Mouse (Mus musculus) kidney, embryonic 16.5 days (tissue): ENCODE measurements around the gene Plekhg1. TPM values are rescaled to one million over a fixed set of nuclear protein-coding genes. Genes with fewer than 3 reads are reported as not detected.

Source experiments
- ATAC-seq: fragments of 200-750 bp; cut with Nextera tagmentation; 2 replicates; pipeline ENCODE4 v1.8.0; 2017; ENCODE audit warnings: moderate TSS enrichment; ENCODE audit not compliant: low FRiP score, low TSS enrichment
- H3K27ac ChIP-seq: fragments of 300-500 bp; sonication (generic); 2 replicates; pipeline ENCODE4 v1.5.1; 2014; ENCODE audit warnings: low read length
- H3K27me3 ChIP-seq: fragments of 300-500 bp; sonication (generic); 2 replicates; pipeline ENCODE4 v1.6.1; 2014; ENCODE audit warnings: low read length, control low read depth, mixed read lengths; ENCODE audit not compliant: insufficient read depth
- H3K36me3 ChIP-seq: fragments of 300-500 bp; sonication (generic); 2 replicates; pipeline ENCODE4 v1.6.1; 2014; ENCODE audit warnings: low read length, control low read depth, mixed read lengths; ENCODE audit not compliant: insufficient read depth
- H3K4me1 ChIP-seq: fragments of 300-500 bp; sonication (generic); 2 replicates; pipeline ENCODE4 v1.6.1; 2014; ENCODE audit warnings: low read length, control low read depth, mixed read lengths; ENCODE audit not compliant: insufficient read depth
- H3K4me2 ChIP-seq: fragments of 300-500 bp; sonication (generic); replicated peaks from 2 replicates; pipeline ENCODE4 v1.6.1; 2014; ENCODE audit warnings: low read depth, low read length
- H3K4me3 ChIP-seq: fragments of 300-500 bp; sonication (generic); 2 replicates; pipeline ENCODE4 v1.5.1; 2014; ENCODE audit warnings: mild to moderate bottlenecking, low read length
- H3K9ac ChIP-seq: fragments of 300-500 bp; sonication (generic); replicated peaks from 2 replicates; pipeline ENCODE4 v1.6.1; 2014; ENCODE audit warnings: low read length
- H3K9me3 ChIP-seq: fragments of 300-500 bp; sonication (generic); 2 replicates; pipeline ENCODE4 v1.6.1; 2016; ENCODE audit warnings: low read length, control low read depth
- WGBS: fragments of 180-500 bp; shearing (Covaris S2); extraction: QIAGEN DNeasy Blood & Tissue Kit; methylation state at CpG from one replicate; pipeline ENCODE4 v1.1.7; 2014; 5-methylcytosine and 5-hydroxymethylcytosine counted together
- polyA plus RNA-seq: library from polyadenylated mRNA; unstranded; fragments of >200 nt; fragmentation: Nextera tagmentation; extraction: Ambion mirVana; gene quantifications from 2 replicates; pipeline ENCODE4 v1.2.1, GENCODE M21; 2015

Gene Plekhg1
- polyA plus RNA-seq, 1 experiment from 2014 or later, result 14.4 TPM

DNA sequence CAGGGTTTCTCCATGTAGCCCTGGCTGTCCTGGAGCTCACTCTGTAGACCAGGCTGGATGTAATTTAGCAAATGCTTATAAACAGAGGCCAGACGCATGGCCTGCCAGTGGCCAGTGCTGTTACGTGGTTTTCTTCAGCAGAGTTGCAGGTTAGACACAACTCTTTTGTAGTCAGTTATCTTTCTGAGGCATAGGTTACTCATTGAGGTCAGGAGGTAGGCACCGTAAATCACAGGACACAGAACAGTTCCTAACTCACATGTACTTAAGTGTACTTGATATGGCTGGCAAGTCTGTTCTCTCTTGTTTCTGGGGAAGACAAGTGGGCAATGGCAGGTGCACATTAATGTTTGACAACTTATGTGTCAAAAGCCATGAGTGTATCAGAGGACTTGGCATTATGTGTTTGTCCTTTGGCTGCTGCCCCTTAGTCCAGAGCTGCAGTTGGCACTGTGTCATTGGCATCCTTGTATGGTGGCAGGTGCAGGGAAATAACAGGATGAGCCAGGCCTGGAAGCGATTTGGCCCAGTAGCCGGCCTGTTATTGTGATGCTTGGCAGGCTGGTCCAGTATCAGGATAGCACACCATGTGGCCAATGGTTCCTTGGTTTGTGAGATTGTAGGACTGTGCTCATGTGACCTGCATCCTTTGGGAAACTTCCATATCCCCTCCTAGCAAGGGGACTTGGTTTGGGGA is 238.8 kb downstream of the Plekhg1 start:
- Histone ChIP-seq H3K27ac (no peak overlapping the region), H3K4me2 (no peak overlapping the region), H3K4me1 (peaks cover 33% of the 10 kb centered on the region), H3K36me3 (peaks cover 19% of the 10 kb centered on the region), H3K27me3 (no peaks in the 10 kb centered on the region), H3K4me3 (no peak overlapping the region), H3K9me3 (no peaks in the 10 kb centered on the region), H3K9ac (no peak overlapping the region)
- ATAC-seq, result no peak
- 85% methylated on average over 5 of the region's 5 CpGs for WGBS

DNA sequence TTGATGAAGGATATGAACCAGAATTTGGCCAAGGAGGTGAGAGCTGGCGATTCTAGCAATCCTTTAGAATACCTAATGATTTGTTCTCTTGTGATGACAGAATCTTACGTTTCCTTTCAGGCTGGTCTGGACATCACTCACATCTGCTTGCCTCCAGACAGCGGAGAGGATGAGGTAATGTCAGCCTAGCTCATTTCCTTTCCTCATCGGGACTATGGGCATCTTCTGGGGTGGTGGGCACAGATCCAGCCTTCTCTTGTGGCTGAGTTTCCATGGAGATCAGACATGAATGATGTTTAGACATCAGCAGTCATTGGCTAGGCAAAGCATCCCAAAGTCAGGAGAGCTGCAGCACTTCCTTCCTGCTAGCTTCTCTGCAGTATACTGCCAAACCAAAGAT is 240.1 kb downstream of the Plekhg1 start:
- Histone ChIP-seq H3K9me3 (no peaks in the 10 kb centered on the region), H3K27me3 (no peaks in the 10 kb centered on the region), H3K4me2 (no peak overlapping the region), H3K36me3 (peaks cover 19% of the 10 kb centered on the region), H3K9ac (no peak overlapping the region), H3K4me1 (peaks cover 23% of the 10 kb centered on the region), H3K27ac (no peak overlapping the region), H3K4me3 (no peak overlapping the region)
- 89% methylated on average over 4 of the region's 4 CpGs for WGBS
- ATAC-seq, result no peak

- Histone ChIP-seq H3K4me2 (no peak overlapping the region), H3K4me3 (no peak overlapping the region), H3K27ac (no peak overlapping the region), H3K36me3 (peaks cover 23% of the 10 kb centered on the region), H3K4me1 (no peaks in the 10 kb centered on the region), H3K9me3 (no peaks in the 10 kb centered on the region), H3K9ac (no peak overlapping the region), H3K27me3 (no peaks in the 10 kb centered on the region)
- no peak for ATAC-seq
- 92% methylated on average over 6 of the region's 6 CpGs for WGBS
These were observed 250.2 kb downstream of the Plekhg1 start for GRCm38 (mm10) chr10:3990295-3990883.

DNA sequence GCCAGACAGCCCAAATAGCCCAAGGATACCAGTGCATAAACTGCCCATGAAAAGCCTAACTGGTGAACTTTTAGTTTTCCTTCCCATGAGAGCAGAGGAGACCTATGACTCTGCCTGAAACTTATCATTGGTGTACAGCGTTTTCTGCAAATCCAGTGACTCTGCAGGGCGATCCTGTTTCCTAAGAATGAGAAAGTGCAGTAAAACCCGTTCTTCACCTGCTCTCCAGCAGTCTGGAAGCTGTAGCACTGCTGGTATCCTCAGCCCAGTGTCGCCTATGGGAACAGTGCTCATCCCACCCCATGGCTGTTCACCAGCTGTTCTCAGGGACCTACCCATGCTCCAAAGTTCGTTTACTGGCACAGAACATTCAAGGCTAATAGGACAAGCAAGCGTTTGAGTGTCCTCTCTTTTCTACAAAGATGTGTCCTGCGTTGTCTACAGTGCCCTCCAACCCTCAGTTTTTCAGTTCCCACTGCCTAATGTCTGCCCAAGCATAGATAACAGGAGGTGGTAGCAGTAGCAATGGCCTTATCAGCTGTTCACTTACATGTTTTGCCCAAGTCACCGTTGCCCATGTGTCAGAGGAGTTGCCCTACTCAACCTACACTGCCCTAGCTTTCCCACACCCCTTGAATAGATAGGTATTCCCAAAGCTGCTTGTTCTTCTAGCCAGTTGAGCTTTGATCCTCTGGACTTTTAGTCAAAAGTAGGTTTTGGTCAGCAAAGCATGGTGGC is 253.4 kb downstream of the Plekhg1 start:
- Histone ChIP-seq H3K9ac (no peak overlapping the region), H3K4me2 (no peak overlapping the region), H3K36me3 (peaks cover 22% of the 10 kb centered on the region), H3K27ac (no peak overlapping the region), H3K4me3 (no peak overlapping the region), H3K4me1 (0 out of 2 replicates have a peak, but pooled peaks cover 7% of the 10 kb centered on the region), H3K9me3 (no peaks in the 10 kb centered on the region), H3K27me3 (no peaks in the 10 kb centered on the region)
- ATAC-seq, result no peak
- 89% methylated on average over 8 of the region's 8 CpGs for WGBS

DNA sequence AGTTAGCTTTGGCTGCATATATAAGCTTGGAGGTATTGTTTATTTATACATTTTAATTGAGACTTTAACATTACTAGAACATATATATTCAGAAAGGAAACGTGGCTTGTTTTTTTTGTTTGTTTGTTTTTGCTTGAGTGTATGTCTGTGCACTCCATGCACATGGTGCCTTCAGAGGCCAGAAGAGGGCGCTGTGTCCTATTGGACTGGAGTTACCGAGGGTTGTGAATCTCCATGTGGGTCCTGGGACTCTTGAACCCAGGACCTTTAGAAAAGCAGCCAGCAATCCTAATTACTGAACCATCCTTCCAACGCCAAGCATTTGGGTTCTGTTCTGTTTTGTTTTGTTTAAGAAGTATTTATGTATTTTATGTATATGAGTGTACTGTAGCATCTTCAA is 255.1 kb downstream of the Plekhg1 start:
- peaks cover 19% of the 10 kb centered on the region for H3K36me3 ChIP-seq
- H3K27me3 ChIP-seq, result no peaks in the 10 kb centered on the region
- no peak overlapping the region for H3K4me2 ChIP-seq
- H3K9ac ChIP-seq, result no peak overlapping the region
- H3K4me1 ChIP-seq, result 0 out of 2 replicates have a peak, but pooled peaks cover 7% of the 10 kb centered on the region
- ATAC-seq, result no peak
- WGBS, result 86% methylated on average over 4 of the region's 4 CpGs
- no peak overlapping the region for H3K27ac ChIP-seq
- no peaks in the 10 kb centered on the region for H3K9me3 ChIP-seq
- H3K4me3 ChIP-seq, result no peak overlapping the region

DNA sequence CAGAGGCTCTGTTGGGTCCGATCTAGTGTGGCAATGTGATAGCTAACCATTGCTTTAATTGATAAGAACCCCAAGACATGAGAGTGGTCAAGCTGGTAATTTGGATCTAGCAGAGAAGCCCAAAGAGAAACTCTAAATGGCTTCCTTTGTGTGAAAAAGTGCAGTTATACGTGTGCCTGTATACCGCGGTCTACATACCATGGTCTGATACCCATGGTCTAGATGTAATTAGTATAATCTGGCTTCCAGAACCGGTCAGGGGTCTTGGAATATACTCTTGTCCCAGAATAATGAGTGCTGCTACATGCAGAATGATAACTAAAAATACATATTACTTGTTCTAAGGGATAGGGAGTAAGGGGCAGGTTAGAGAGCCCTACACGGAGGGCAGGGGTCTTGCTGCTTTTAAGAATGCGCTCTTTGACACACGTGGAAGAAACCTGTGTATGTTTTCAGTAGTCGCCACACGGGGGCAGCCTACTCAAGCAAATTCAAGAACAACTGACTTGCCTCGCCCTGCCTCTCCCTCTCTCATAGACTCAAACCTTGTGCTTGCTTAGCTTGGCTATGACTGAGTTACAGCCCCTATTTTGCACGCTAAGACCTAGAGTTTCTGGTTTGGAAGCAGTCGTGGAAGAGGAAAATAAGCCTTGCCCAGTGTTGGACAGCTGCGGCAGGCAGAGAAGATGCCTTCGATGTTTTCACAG is 256.2 kb downstream of the Plekhg1 start:
- Histone ChIP-seq H3K27ac (peak overlapping the region; percentile 74), H3K36me3 (peaks cover 16% of the 10 kb centered on the region; the same call in 1 of the 2 replicates), H3K9ac (no peak overlapping the region), H3K4me1 (0 out of 2 replicates have a peak, but pooled peaks cover 7% of the 10 kb centered on the region), H3K4me3 (no peak overlapping the region), H3K27me3 (no peaks in the 10 kb centered on the region), H3K4me2 (peak overlapping the region; percentile 21; the same call in 1 of the 2 replicates), H3K9me3 (no peaks in the 10 kb centered on the region)
- WGBS, result 47% methylated on average over 15 of the region's 15 CpGs
- peak; percentile 76 for ATAC-seq

DNA sequence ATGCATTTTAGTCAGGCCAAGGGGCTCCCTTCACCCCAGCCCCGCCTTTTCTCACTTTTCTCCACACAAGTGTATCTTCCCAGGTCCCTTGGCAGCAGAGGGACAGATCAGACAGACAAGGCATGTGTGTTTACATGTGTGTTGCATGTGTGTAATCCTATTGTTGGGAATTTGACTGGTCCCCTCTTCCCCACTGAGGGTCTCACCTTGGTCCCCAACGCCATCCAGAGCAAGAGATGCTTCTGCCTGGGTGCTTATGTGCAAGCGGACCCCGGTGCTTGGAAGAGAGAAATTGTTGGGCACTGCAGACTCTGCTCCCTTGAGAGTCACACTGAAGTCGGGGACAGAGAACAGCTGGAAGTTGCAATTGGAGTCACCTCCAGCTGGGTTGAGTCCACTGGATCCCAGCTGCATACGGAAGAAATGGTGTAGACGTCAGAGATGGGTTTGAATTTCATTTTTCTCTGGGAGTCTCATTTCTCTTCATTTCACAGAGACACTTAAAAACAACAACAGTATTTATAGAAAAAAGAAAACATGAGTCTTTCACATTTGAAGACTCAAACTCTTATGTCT is 257.8 kb downstream of the Plekhg1 start:
- H3K36me3 ChIP-seq, result peaks cover 16% of the 10 kb centered on the region; the same call in 1 of the 2 replicates
- 0 out of 2 replicates have a peak, but pooled peaks have one; percentile 36 for ATAC-seq
- no peaks in the 10 kb centered on the region for H3K9me3 ChIP-seq
- WGBS, result 74% methylated on average over 7 of the region's 7 CpGs
- H3K9ac ChIP-seq, result no peak overlapping the region
- H3K4me3 ChIP-seq, result no peak overlapping the region
- 0 out of 2 replicates have a peak overlapping the region, but pooled peaks have one; percentile 43 for H3K27ac ChIP-seq
- H3K4me2 ChIP-seq, result no peak overlapping the region
- no peaks in the 10 kb centered on the region for H3K27me3 ChIP-seq
- 0 out of 2 replicates have a peak, but pooled peaks cover 7% of the 10 kb centered on the region for H3K4me1 ChIP-seq

DNA sequence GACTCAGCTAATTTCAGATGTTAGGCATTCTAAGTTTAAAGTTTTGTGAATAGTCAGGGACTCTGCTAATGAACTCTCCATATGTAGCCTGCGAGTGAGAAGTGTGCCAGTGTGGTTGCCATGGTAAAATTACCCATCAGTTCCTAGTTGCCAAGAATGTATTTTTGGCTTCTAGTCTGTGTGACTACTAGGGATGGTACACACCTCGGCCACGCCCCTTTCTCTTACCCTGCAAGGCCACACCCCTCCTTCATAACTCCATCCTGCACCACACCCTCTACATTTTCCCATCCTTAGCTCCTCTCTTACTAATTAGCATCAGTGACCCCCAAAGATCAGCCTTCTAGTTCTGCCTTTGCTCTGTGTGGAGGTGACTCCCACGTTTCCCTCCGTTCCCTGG is 262.5 kb downstream of the Plekhg1 start:
- Histone ChIP-seq H3K9ac (no peak overlapping the region), H3K4me2 (no peak overlapping the region), H3K27me3 (no peaks in the 10 kb centered on the region), H3K4me3 (no peak overlapping the region), H3K9me3 (no peaks in the 10 kb centered on the region), H3K4me1 (peaks cover 14% of the 10 kb centered on the region), H3K27ac (no peak overlapping the region), H3K36me3 (peaks cover 16% of the 10 kb centered on the region; the same call in 1 of the 2 replicates)
- 80% methylated on average over 5 of the region's 5 CpGs for WGBS
- no peak for ATAC-seq

DNA sequence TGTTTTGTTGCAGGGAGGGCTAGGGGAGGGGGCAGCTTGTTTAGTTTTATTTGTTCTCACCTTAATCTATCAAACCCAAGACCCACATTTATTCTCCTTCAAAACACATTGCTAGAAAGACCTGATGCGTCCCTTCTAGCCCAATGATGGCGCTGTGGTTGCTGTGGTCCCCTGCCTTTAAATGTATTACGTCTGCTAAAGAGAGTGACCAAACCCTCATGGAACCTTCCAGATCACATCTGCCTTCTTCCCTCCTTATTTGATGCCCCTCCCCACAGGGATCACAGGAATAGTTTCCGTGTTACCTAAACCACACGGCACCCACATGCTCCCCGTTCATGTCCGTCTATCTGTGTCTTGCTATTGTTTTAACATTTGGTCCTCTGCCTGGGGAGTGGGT is 265.0 kb downstream of the Plekhg1 start:
- Histone ChIP-seq H3K27me3 (no peaks in the 10 kb centered on the region), H3K9me3 (no peaks in the 10 kb centered on the region), H3K4me1 (peaks cover 12% of the 10 kb centered on the region), H3K9ac (0 out of 2 replicates have a peak overlapping the region, but pooled peaks have one; percentile 11), H3K4me2 (no peak overlapping the region), H3K36me3 (0 out of 2 replicates have a peak, but pooled peaks cover 2% of the 10 kb centered on the region), H3K4me3 (no peak overlapping the region), H3K27ac (peak overlapping the region; percentile 77)
- no peak for ATAC-seq
- whole genome bisulfite sequencing, result 50% methylated on average over 7 of the region's 7 CpGs
